Mouse (Mus musculus) B cell, adult 2 months (primary cell): Measurements from ENCODE around the gene Nhej1.

Experiments
- DNase-seq, 2 experiments: peaks; one replicate each; pipeline ENCODE4 v3.0.0; 2022

The Nhej1 gene

DNA sequence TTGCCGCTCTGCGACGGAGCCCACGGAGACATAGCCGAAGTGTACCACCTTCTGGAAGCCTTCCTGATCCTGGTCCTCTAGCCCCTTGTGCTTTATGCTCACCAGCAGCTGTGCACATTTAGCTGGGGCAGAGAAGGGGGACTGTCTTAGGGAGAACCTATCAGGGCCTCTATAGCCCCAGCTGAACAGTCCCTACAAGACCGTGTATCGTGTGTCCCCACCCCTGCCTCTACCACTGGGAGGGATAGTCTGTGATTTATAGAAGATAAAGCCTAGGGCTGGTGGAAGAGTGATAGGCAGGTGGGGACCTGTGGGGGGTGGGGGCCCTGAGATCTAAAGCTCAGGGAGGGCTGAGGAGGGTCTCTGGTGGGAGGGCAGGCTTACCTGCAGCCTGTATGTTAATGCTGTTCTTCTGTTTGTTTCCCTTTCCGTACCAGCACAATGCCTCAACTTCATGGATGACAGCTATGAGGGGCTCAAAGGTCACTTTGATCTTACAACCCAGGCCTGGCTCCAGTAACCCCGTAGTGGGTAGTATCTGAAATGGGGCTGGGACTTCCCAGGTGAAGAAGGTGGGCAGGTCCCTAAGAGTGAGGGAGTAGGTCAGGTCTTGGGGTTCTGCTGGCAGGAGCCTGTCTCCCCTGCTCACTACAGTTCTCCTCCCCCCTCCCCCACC is 197.2 kb downstream of the Nhej1 start:
- no peak for DNase-seq

DNA sequence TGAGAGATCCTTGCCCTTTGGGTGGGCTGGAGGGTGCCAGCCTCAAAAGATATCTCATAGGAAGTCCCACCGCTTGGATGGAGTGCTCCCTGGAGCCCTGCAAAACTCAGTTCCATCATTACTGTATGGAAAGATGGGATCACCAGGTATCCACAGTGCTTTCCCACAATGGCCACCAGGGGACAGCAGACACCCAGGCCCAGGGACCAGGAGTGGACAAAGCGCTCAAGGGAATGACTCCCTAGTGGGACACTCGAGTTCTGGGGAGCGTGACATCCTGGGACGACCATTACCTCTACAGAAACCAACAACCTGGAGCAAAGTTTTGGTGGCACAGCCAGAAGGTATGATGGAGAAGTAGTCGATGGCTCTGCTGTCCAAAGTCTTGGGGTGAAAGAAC is 198.3 kb downstream of the Nhej1 start:
- no peak for DNase-seq

GRCm38 (mm10) chr1:74924464-74924863 is 200.5 kb downstream of the Nhej1 start:
- no peak for DNase-seq
